Mouse (Mus musculus): ENCODE data around the gene Tnni3k. TPM values are rescaled to one million over a fixed set of nuclear protein-coding genes. Genes with fewer than 3 reads are reported as not detected.
A peak's percentile ranks its signal among the peaks of the same experiment; 100 is the strongest.

The Tnni3k gene
- polyA plus RNA-seq, 1 experiment from 2014 or later, result 0.10 TPM

GRCm38 (mm10) chr3:154787611-154788010 is 267.6 kb downstream of the Tnni3k start:
- Histone ChIP-seq H3K27me3 (no peaks in the 10 kb centered on the region), H3K36me3 (no peaks in the 10 kb centered on the region), H3K9me3 (replicated peaks) (no peaks in the 10 kb centered on the region), H3K9ac (no peak overlapping the region), H3K27ac (no peak overlapping the region), H3K4me3 (no peak overlapping the region), H3K4me2 (replicated peaks) (no peak overlapping the region), H3K4me1 (no peaks in the 10 kb centered on the region)
- WGBS, result 88% methylated on average over 3 of the region's 3 CpGs
- no peak for ATAC-seq (ENCODE audit: low FRiP score)

- Histone ChIP-seq H3K36me3 (no peaks in the 10 kb centered on the region), H3K4me1 (no peaks in the 10 kb centered on the region), H3K9me3 (replicated peaks) (no peaks in the 10 kb centered on the region), H3K4me2 (replicated peaks) (no peak overlapping the region), H3K27ac (no peak overlapping the region), H3K9ac (no peak overlapping the region), H3K27me3 (no peaks in the 10 kb centered on the region), H3K4me3 (no peak overlapping the region)
- 87% methylated on average over 9 of the region's 9 CpGs for WGBS
- peak; percentile 15; the same call in 1 of the 2 replicates for ATAC-seq (ENCODE audit: low FRiP score)
These were observed 268.9 kb downstream of the Tnni3k start for GRCm38 (mm10) chr3:154786354-154786753.

- Histone ChIP-seq H3K36me3 (no peaks in the 10 kb centered on the region), H3K4me2 (replicated peaks) (no peak overlapping the region), H3K9ac (no peak overlapping the region), H3K9me3 (replicated peaks) (no peaks in the 10 kb centered on the region), H3K27me3 (no peaks in the 10 kb centered on the region), H3K4me1 (peaks cover 18% of the 10 kb centered on the region), H3K4me3 (no peak overlapping the region), H3K27ac (0 out of 2 replicates have a peak overlapping the region, but pooled peaks have one; percentile 37)
- WGBS, result 63% methylated on average over 6 of the region's 6 CpGs
- ATAC-seq (ENCODE audit: low FRiP score), result peak; percentile 75
These were observed 276.2 kb downstream of the Tnni3k start for GRCm38 (mm10) chr3:154778836-154779595.

GRCm38 (mm10) chr3:154771651-154772050 is 283.6 kb downstream of the Tnni3k start:
- H3K4me3 ChIP-seq, result no peak overlapping the region
- H3K36me3 ChIP-seq, result no peaks in the 10 kb centered on the region
- H3K9me3 ChIP-seq (replicated peaks), result no peaks in the 10 kb centered on the region
- H3K27ac ChIP-seq, result no peak overlapping the region
- no peak overlapping the region for H3K4me2 ChIP-seq (replicated peaks)
- 81% methylated on average over 2 of the region's 2 CpGs for WGBS
- no peak overlapping the region for H3K9ac ChIP-seq
- H3K4me1 ChIP-seq, result 0 out of 2 replicates have a peak, but pooled peaks cover 4% of the 10 kb centered on the region
- no peak for ATAC-seq (ENCODE audit: low FRiP score)
- no peaks in the 10 kb centered on the region for H3K27me3 ChIP-seq

- H3K27ac ChIP-seq, result no peak overlapping the region
- ATAC-seq (ENCODE audit: low FRiP score), result no peak
- no peaks in the 10 kb centered on the region for H3K4me1 ChIP-seq
- no peaks in the 10 kb centered on the region for H3K36me3 ChIP-seq
- 72% methylated on average over 4 of the region's 4 CpGs for WGBS
- H3K27me3 ChIP-seq, result no peaks in the 10 kb centered on the region
- H3K9me3 ChIP-seq (replicated peaks), result no peaks in the 10 kb centered on the region
- H3K4me2 ChIP-seq (replicated peaks), result no peak overlapping the region
- H3K4me3 ChIP-seq, result no peak overlapping the region
- H3K9ac ChIP-seq, result no peak overlapping the region
These were observed 288.9 kb downstream of the Tnni3k start for GRCm38 (mm10) chr3:154766321-154766720.

GRCm38 (mm10) chr3:154764115-154764514 is 291.1 kb downstream of the Tnni3k start:
- no peak overlapping the region for H3K4me2 ChIP-seq (replicated peaks)
- no peak overlapping the region for H3K9ac ChIP-seq
- H3K27ac ChIP-seq, result no peak overlapping the region
- no peaks in the 10 kb centered on the region for H3K4me1 ChIP-seq
- no peak overlapping the region for H3K4me3 ChIP-seq
- 81% methylated on average over 7 of the region's 7 CpGs for WGBS
- H3K27me3 ChIP-seq, result no peaks in the 10 kb centered on the region
- no peaks in the 10 kb centered on the region for H3K9me3 ChIP-seq (replicated peaks)
- ATAC-seq (ENCODE audit: low FRiP score), result no peak
- H3K36me3 ChIP-seq, result no peaks in the 10 kb centered on the region

GRCm38 (mm10) chr3:154763374-154763773 is 291.8 kb downstream of the Tnni3k start:
- H3K36me3 ChIP-seq, result no peaks in the 10 kb centered on the region
- no peak overlapping the region for H3K4me3 ChIP-seq
- no peaks in the 10 kb centered on the region for H3K27me3 ChIP-seq
- no peak for ATAC-seq (ENCODE audit: low FRiP score)
- no peaks in the 10 kb centered on the region for H3K4me1 ChIP-seq
- no peaks in the 10 kb centered on the region for H3K9me3 ChIP-seq (replicated peaks)
- no peak overlapping the region for H3K27ac ChIP-seq
- no peak overlapping the region for H3K4me2 ChIP-seq (replicated peaks)
- 62% methylated on average over 9 of the region's 9 CpGs for WGBS
- no peak overlapping the region for H3K9ac ChIP-seq

GRCm38 (mm10) chr3:154761108-154761507 is 294.1 kb downstream of the Tnni3k start:
- no peak for ATAC-seq (ENCODE audit: low FRiP score)
- Histone ChIP-seq H3K4me3 (no peak overlapping the region), H3K36me3 (no peaks in the 10 kb centered on the region), H3K27ac (no peak overlapping the region), H3K27me3 (no peaks in the 10 kb centered on the region), H3K9me3 (replicated peaks) (no peaks in the 10 kb centered on the region), H3K4me1 (no peaks in the 10 kb centered on the region), H3K9ac (no peak overlapping the region), H3K4me2 (replicated peaks) (no peak overlapping the region)
- 84% methylated on average over 3 of the region's 3 CpGs for WGBS

GRCm38 (mm10) chr3:154758089-154758488 is 297.1 kb downstream of the Tnni3k start:
- Histone ChIP-seq H3K9ac (no peak overlapping the region), H3K9me3 (replicated peaks) (no peaks in the 10 kb centered on the region), H3K27me3 (no peaks in the 10 kb centered on the region), H3K4me1 (no peaks in the 10 kb centered on the region), H3K36me3 (no peaks in the 10 kb centered on the region), H3K4me3 (no peak overlapping the region), H3K4me2 (replicated peaks) (no peak overlapping the region), H3K27ac (no peak overlapping the region)
- no peak for ATAC-seq (ENCODE audit: low FRiP score)
- 50% methylated on average over 3 of the region's 3 CpGs for WGBS

- no peaks in the 10 kb centered on the region for H3K36me3 ChIP-seq
- WGBS, result 93% methylated on average over 3 of the region's 3 CpGs
- no peaks in the 10 kb centered on the region for H3K9me3 ChIP-seq (replicated peaks)
- H3K4me1 ChIP-seq, result no peaks in the 10 kb centered on the region
- no peak overlapping the region for H3K4me3 ChIP-seq
- H3K27me3 ChIP-seq, result no peaks in the 10 kb centered on the region
- no peak overlapping the region for H3K4me2 ChIP-seq (replicated peaks)
- H3K9ac ChIP-seq, result no peak overlapping the region
- H3K27ac ChIP-seq, result no peak overlapping the region
- ATAC-seq (ENCODE audit: low FRiP score), result no peak
These were observed 300.0 kb downstream of the Tnni3k start for GRCm38 (mm10) chr3:154755225-154755624.

GRCm38 (mm10) chr3:154754505-154754904 is 300.7 kb downstream of the Tnni3k start:
- no peak overlapping the region for H3K27ac ChIP-seq
- H3K27me3 ChIP-seq, result no peaks in the 10 kb centered on the region
- H3K36me3 ChIP-seq, result no peaks in the 10 kb centered on the region
- 38% methylated on average over 3 of the region's 3 CpGs for WGBS
- H3K4me1 ChIP-seq, result no peaks in the 10 kb centered on the region
- H3K9ac ChIP-seq, result no peak overlapping the region
- no peak overlapping the region for H3K4me2 ChIP-seq (replicated peaks)
- no peak for ATAC-seq (ENCODE audit: low FRiP score)
- H3K4me3 ChIP-seq, result no peak overlapping the region
- H3K9me3 ChIP-seq (replicated peaks), result no peaks in the 10 kb centered on the region

GRCm38 (mm10) chr3:154744317-154744716 is 310.9 kb downstream of the Tnni3k start:
- WGBS, result 98% methylated on average over 2 of the region's 2 CpGs
- Histone ChIP-seq H3K9ac (no peak overlapping the region), H3K27ac (no peak overlapping the region), H3K9me3 (replicated peaks) (no peaks in the 10 kb centered on the region), H3K27me3 (no peaks in the 10 kb centered on the region), H3K36me3 (no peaks in the 10 kb centered on the region), H3K4me2 (replicated peaks) (no peak overlapping the region), H3K4me1 (peaks cover 5% of the 10 kb centered on the region; the same call in 1 of the 2 replicates), H3K4me3 (no peak overlapping the region)
- no peak for ATAC-seq (ENCODE audit: low FRiP score)

GRCm38 (mm10) chr3:154742927-154743326 is 312.3 kb downstream of the Tnni3k start:
- no peaks in the 10 kb centered on the region for H3K36me3 ChIP-seq
- H3K4me2 ChIP-seq (replicated peaks), result no peak overlapping the region
- H3K27ac ChIP-seq, result no peak overlapping the region; the same call in 1 of the 2 replicates
- 0 out of 2 replicates have a peak, but pooled peaks have one; percentile 8 for ATAC-seq (ENCODE audit: low FRiP score)
- no peaks in the 10 kb centered on the region for H3K27me3 ChIP-seq
- H3K9me3 ChIP-seq (replicated peaks), result no peaks in the 10 kb centered on the region
- WGBS, result 50% methylated on average over 5 of the region's 5 CpGs
- peaks cover 5% of the 10 kb centered on the region; the same call in 1 of the 2 replicates for H3K4me1 ChIP-seq
- H3K9ac ChIP-seq, result no peak overlapping the region
- no peak overlapping the region for H3K4me3 ChIP-seq

Measured in hindbrain, embryonic 12.5 days (tissue).